Mouse (Mus musculus) mouse trophoblast stem cell (cell line): ENCODE measurements around the gene Slc25a23.

Source experiments
- in situ Hi-C, 2 experiments: fragments of 300-500 bp; cut with MseI, MboI; formaldehyde crosslinking; loops; 2 replicates in 1 of 2; 3 replicates in 1 of 2; pipeline ENCODE4 v1.15.1; 2025

Gene Slc25a23

DNA sequence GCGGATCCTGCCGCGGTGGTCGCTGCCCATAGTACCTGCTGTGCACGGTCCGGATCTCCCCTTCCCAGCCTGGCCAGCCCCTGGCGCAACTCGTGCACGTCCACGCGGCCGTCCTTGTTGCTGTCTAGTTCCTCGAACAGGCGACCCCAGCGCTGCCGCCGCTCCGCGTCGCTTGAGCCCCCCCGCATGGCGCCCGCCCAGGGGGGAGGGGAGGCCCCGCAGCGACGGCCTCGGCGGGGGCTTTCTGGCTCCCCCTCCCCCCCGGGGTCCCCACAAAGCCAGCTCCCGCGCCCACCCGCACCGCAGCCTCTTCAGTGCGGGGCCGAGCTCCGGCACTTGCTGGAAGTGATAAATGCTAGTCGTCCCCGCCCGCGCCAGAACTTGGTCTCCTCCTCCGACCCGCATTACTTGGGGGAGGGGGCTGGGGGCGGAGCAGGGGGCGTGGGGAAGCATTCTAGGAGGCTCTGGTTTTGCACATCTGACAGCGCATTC is at the start of gene Slc25a23:
Slc25a23 (minus strand) TSS at position 378 of the 492 bp plus-strand sequence.
- in situ Hi-C loops = no loop called here

DNA sequence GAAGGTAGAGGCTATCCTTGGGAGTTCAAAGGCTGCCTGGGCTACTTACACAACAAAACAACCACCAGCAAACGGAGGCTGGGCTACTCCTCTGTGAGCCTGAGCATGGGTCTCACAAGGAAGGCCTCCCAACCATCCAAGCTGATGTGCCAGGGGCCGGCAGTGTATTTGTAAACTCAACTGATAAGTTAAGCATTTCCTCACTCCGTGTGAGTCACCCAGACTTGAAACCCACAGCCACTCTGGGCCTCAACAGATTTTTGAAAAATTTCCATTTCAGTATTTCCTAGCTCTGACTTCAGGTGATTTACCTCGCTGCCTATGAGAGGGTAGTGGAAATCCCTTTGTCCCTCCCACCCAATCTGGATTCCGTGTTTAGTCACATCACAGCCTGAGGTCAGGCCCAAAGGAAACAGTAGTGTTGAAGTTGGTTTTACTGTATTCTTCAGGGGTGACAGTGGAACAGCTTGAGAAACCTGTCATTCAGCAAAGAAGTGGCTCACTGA is 49.1 kb upstream of the Slc25a23 start:
- in situ Hi-C loops = no loop called here

DNA sequence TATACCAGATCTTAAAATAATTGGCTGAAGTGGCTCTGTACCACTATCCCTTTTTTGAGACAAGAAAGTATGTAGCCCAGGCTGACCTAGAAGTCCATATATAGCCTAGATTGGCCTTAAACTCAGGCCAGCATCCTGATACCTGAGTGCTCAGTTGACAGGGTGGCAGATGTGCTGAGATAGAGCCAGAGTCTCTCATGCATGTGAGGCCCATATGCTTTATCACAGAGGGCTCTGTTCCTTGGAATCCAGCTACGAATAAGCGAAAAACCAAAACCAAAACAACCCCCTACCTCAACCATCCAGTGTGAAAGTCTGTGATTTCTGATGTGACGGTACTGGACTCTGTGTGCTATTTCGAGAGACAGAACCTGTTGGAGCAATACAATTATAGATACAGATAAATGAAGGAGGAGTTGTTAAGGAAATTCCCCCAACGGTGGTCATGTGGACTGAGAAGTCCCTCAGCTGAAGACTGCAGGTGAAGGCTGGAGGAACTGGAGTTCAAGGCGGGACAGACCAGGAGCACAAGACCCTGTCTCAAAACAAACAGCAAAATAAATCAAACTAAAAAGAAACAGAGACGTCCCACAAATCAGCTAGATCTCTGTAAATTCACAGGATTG is 48.5 kb upstream of the Slc25a23 start:
- in situ Hi-C loops = no loop called here

DNA sequence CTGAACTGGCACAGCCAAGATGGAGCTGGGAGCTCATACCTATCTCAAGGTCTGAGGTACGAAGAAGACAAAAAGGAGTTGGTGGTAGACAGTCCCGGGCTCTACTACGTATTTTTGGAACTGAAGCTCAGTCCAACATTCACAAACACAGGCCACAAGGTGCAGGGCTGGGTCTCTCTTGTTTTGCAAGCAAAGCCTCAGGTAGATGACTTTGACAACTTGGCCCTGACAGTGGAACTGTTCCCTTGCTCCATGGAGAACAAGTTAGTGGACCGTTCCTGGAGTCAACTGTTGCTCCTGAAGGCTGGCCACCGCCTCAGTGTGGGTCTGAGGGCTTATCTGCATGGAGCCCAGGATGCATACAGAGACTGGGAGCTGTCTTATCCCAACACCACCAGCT is 47.4 kb upstream of the Slc25a23 start:
- in situ Hi-C loops = no loop called here

DNA sequence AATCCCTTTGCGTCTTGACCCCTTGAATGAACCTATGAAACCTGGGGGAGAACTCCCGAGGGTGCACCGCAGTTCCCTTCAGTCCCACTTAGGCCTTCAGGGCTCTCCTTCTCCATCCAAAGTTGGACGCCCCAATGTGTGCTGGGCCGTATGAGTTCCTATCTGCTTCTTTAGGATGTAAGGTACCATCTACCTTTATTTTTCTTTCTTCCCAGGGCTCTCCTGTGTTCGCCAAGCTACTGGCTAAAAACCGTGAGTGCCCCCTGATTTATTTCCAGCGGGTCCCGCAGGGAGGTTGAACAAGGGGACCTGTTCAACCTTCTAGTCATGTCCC is 46.3 kb upstream of the Slc25a23 start:
- in situ Hi-C loops = no loop called here

DNA sequence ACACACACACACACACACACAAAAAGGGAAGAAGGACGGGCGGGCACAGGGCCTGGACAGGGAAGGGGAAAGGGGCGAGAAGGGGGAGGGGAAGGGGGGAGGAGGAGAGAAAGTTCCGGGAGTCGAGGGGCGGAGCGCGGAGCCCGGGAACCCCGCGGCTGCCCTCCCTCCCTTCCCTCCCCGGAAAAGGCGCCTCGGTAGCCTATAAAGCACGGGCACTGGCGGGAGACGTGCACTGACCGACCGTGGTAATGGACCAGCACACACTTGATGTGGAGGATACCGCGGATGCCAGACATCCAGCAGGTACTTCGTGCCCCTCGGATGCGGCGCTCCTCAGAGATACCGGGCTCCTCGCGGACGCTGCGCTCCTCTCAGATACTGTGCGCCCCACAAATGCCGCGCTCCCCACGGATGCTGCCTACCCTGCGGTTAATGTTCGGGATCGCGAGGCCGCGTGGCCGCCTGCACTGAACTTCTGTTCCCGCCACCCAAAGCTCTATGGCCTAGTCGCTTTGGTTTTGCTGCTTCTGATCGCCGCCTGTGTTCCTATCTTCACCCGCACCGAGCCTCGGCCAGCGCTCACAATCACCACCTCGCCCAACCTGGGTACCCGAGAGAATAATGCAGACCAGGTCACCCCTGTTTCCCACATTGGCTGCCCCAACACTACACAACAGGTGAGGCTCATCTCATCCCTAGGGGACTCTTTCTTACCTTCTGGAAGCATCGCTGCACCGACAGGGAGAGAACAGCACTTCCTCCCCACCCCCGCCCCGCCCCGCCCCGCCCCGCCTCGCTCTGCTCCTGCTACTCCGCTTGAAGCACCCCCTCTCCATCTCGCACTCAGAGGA is 45.7 kb upstream of the Slc25a23 start, which contains the start of gene Tnfsf9:
Tnfsf9 (plus strand) TSS at position 145 of the 854 bp plus-strand sequence.
- in situ Hi-C loops = no loop called here

DNA sequence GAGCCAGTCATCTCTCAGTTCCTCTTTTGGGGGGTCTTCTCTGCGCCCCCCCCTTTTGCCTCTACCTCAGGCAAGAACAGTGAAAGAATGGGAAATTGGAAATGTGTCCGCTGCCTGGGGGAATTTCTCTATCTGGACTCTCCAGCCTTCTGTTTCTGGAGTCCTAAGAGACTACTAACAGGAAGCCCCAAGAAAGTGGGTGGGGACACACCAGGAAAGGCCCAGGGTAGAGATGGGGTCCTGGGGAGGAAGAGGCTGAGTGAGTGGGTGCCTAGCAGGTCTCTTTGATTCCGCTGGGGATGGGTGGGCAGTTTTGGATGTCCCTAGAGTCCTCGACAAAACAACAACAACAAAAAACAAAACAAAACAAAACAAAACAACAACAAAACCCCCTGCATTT is 44.8 kb upstream of the Slc25a23 start:
- in situ Hi-C loops = no loop called here

DNA sequence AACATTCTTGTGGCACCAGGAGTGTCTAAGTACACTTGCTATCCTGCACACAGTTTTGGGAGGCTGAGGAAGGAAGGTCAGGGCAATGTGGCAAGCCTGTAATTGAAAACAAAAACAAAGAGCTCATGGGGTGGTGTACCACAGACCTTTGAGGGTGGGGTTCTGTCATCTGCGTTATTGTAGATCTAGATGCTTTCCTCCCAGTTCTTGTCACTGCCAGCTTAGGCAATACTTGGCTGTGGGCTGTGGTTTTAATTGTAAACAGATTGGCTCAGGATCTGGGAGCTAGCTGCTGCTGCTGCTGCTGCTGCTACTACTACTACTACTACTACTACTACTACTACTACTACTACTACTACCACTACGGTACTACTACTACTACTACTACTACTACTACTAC is 42.6 kb upstream of the Slc25a23 start:
- in situ Hi-C loops = no loop called here

DNA sequence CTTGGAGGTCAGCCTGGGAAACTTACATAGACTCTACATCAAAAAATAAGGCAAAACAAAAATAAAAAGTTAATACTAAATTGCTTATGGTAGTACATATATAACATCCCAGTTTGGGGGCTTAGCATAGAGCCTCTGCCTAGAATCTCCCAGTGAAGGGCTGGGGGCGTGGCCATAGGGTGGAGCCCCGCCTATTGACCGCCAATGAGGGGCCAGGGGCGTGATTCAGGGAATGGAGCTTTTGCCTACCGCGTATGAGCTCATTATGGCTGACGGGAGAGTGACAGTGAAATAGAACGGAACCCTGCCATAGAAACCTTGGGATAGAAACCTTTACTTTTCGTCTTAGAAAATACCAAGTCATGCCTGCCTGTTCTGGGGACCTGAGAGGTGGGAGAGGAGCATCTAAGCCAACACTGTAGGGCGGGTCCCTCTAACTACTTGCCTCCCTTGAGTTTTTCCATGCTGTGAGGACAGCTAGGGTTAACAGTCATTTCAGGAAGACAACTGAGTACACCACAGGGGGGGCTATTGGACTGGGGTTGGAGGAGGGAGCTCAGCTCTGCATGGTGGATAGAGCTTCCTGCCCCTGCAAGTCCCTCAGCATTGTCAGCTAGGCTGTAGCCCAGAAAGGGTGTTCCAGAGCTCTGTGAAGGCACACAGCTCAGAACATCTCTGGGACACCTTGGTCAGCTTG is 40.1 kb upstream of the Slc25a23 start:
- in situ Hi-C loops = loop anchor here (10.0 kb wide), 1 partner anchor 65 kb away; no protein-coding TSS in a partner anchor

DNA sequence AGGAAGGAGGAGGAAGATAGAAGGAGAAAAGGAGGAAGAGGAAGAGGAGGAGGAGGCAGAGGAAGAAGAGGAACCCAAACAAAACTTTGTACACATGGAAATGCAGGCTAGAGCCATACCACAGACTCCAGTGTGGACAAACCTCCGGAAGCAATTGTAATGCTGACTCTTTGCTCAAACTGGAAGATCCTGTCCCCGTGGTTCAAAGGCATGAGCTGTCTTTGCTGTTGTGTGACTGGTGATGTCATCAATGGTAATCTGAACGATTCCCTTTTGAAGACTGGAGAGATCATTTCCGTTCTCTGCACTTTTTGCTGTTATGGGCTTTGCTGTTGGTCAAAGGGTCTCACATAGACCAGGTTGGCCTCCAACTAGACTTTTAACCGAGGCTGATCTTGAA is 38.7 kb upstream of the Slc25a23 start:
- in situ Hi-C loops = loop anchor here (10.0 kb wide), 1 partner anchor 66 kb away; no protein-coding TSS in a partner anchor

DNA sequence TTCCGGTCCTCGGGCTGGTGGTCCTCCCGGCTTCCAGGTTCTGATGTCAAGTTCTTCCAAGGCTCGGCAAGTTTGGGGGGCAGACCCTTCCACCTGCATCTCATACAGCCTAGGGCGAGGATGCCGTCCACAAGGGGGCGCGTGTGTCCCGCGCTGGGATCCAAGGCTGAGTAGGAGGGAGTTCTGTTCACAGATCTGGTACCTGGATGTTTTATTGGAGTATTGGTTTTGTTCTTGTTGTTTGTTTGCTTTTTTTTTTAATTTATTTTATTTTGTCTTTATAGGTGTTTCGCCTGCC is 36.9 kb upstream of the Slc25a23 start:
- in situ Hi-C loops = loop anchor here (10.0 kb wide), 1 partner anchor 68 kb away; no protein-coding TSS in a partner anchor

DNA sequence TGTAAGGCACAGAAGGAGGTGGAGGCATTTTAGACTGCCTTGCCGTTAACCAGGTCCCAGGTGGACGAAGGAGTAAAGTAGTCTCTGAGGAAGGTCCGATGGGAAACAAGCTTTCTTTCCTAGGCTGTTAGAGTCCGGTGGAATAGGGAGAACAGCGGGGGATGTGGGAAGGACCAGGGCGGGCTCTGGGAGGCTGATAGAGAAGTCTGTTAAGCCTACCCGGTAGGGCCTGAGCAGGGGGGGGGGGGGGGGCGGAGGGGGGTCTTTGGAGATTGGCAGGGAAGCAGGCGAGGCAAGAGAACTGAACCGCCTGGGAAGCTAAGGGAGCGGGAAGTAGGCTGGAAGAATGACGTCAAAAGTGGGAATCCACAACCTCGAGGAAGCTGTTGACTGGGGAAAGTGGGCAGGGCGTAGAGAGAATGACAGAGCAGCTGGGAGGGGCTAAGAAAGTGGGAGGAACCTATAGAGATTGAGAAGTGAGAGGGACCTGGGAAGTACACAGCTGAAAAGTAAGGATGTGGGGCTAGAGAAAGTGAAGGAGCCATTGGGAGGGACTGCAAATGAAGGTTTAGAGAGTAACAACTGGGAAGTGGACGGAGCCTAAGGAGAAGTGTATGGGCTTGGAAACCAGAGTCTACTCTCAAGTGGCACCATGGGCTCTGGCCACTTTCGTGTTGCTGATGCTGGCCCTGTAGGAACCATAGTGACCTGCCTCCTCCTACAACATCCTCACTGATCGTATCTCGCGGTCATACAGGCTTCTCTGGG is 36.4 kb upstream of the Slc25a23 start:
- in situ Hi-C loops = loop anchor here (10.0 kb wide), 1 partner anchor 69 kb away; no protein-coding TSS in a partner anchor

DNA sequence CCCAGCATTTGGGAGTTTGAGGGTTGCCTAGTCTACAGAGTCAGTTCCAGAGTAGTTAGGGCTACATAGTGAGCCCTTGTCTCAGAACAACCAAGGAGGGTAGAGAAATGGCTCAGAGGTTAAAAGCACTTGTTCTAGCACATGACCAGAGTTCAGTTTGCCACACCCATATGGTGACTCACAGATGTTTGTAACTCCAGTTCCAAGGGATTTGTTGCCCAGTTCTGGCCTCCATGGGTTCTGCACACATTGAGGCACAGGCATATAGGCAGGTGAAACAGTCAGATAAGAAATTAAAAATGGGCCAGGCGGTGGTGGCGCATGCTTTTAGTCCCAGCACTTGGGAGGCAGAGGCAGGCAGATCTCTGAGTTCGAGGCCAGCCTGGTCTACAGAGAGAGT is 34.6 kb upstream of the Slc25a23 start:
- in situ Hi-C loops = loop anchor here (10.0 kb wide), 1 partner anchor 71 kb away; no protein-coding TSS in a partner anchor

DNA sequence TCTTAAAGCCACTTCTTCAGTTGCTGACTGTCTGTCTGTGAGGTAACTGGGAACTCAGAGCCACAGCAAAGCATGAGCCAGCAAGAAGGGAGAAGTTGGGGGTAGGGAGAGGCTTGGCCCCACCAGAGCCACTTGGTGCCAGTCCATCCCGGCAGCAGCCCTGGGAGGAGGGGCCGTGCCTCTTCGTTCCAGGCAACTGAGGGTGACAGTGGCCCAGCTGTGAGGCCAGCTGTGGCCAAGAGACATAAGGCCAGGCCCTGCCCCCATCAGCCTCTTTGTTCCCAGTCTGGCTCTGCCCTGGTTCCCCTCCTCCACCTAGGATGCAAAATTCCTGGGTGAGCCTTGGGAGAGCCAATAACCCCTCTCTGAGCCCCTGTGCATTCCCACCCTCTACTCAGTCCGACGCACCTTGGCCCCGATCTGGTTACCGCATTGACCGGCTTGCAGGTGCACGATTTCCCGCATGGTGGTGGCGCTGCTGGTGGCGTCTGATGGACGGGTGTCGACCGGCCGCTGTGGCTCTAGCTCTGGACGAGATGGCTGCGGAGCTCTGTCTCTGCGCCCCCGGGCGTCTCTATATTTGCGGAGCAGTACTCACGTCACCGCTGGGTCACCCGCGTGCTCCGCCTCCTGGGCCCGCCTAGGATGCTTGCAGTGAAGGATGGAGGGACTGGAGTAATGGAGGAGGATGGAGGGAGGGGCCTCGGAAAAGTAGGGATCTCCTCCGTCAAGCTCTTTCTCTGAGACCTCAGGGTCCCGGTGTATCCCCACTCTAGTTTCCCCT is 27.6 kb upstream of the Slc25a23 start, which contains the start of gene Tubb4a:
Tubb4a (minus strand) TSS at position 734 of the 784 bp plus-strand sequence.
- in situ Hi-C loops = no loop called here

DNA sequence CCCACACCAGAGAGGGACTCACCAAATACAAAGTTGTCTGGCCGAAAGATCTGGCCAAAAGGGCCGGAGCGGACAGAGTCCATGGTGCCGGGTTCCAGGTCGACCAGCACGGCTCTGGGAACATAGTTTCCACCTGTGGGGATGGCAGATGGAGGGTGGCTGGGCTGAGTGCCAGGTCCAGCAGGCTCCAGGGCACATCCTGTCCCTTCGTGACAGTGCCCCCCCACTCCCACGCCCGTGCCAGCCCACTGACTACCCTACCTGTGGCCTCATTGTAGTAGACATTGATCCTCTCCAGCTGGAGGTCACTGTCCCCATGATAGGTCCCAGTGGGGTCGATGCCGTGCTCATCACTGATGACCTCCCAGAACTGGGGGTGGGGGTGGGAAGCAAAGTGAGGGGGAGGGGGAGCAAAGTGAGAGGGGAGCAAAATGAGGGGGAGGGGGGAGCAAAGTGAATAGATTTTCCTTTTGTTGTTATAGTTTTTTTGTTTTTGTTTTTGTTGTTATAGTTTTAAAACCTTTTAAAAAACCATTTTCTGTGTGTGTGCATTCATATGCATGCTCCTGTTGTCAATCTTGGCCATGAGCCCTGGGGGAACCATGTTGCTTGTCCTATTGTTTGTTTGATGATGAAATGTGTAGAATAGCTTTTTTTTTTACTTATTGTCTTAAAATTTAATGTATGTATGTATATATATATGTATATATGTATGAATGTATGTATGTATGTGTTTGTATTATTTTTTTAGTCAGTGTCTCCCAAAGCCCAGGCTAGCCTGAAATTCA is 26.5 kb upstream of the Slc25a23 start:
- in situ Hi-C loops = no loop called here

DNA sequence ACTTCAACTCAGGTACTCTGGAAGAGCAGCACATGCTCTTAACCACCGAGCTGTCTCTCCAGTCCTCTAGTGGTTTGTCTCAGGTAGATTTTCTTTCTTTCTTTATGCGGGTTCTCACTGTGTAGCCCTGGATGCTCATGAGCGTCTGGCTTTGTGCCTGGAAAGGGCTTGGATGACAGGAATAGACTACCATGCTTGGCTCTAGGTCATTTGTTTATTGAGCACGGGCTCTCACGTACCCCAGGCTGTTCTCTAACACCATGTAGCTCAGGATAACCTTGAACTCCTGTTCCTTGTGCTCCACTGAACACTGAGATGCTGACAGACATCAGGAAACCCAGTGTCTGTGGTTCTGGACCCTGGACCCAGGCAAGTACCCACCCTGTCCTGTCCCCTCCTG is 22.8 kb upstream of the Slc25a23 start:
- in situ Hi-C loops = no loop called here

DNA sequence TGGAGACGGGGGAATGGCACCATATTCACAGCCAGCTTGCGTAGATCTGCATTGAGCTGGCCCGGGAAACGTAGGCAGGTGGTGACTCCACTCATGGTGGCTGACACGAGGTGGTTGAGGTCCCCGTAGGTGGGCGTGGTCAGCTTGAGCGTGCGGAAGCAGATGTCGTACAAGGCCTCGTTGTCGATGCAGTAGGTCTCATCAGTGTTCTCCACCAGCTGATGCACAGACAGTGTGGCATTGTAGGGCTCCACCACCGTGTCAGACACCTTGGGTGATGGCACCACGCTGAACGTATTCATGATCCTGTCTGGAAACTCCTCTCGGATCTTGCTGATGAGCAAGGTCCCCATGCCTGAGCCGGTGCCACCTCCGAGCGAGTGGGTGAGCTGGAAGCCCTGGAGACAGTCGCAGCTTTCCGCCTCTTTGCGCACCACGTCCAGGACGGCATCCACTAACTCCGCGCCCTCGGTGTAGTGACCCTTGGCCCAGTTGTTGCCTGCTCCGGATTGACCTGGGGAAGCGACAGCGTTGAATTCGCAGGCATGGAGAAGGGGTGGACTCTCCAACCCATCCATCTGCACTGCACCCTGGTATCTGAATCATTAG is 21.7 kb upstream of the Slc25a23 start:
- in situ Hi-C loops = no loop called here

DNA sequence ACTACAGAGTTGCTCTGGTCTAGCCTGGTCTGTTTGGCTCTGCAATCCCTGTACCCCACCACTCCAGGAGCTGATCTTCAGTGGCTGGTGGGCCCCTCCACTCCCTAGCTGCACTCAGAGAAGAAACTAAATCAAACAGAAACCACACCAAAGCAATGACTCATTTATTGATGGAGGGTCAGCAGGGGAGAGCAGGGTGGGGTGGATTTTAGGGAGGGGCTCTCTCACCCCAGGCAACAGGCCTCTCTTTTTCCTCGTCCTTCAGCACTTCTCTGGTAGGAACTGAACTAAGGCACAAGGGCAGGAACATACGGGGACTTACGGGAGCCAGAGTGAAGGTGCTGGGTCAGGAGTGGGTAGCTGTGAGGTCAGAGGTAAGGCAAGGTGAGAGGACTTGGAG is 20.3 kb upstream of the Slc25a23 start:
- in situ Hi-C loops = no loop called here

DNA sequence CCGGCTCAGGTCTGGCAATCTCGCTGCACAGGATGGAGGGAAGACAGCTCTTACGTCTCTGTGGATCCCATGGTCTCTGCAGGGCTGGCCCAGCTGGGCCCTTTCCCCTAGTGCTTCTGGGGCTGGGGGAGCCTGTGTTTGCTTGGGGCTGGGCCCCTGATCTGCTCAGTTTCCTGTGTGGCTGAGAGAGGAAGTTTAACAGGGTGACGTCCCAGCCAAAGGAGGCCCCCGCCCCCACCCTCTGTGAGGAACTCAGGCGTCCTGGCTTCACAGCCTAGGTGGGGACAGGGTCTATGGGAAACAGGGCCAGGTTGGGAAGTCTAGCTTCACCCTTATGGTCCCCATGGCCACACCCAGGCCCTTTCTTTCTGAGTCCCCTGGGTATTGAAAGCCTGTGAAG is 18.7 kb upstream of the Slc25a23 start, which contains the start of gene Dennd1c:
Dennd1c (minus strand) TSS at position 179 of the 400 bp plus-strand sequence.
- in situ Hi-C loops = no loop called here
